Mouse (Mus musculus) embryonic facial prominence, embryonic 15.5 days (tissue): Measurements from ENCODE around the gene Tcf19. TPM values are rescaled to one million over a fixed set of nuclear protein-coding genes. Genes with fewer than 3 reads are reported as not detected.
A peak's percentile ranks its signal among the peaks of the same experiment; 100 is the strongest.

Experiments used
- ATAC-seq: fragments of 200-750 bp; cut with Nextera tagmentation; 2 replicates; pipeline ENCODE4 v1.8.0; 2017; ENCODE audit warnings: low read depth, moderate TSS enrichment; ENCODE audit not compliant: insufficient number of reproducible peaks, low FRiP score, low TSS enrichment
- H3K27ac ChIP-seq: fragments of 300-500 bp; sonication (generic); replicated peaks from 2 replicates; pipeline ENCODE4 v1.5.1; 2015; ENCODE audit warnings: mild to moderate bottlenecking, inconsistent platforms
- H3K27me3 ChIP-seq: fragments of 300-500 bp; sonication (generic); 2 replicates; pipeline ENCODE4 v1.6.1; 2015; ENCODE audit warnings: inconsistent platforms
- H3K36me3 ChIP-seq: fragments of 300-500 bp; sonication (generic); 2 replicates; pipeline ENCODE4 v1.6.1; 2015; ENCODE audit warnings: mild to moderate bottlenecking, inconsistent platforms
- H3K4me1 ChIP-seq: fragments of 300-500 bp; sonication (generic); 2 replicates; pipeline ENCODE4 v1.6.1; 2015; ENCODE audit warnings: inconsistent platforms
- H3K4me2 ChIP-seq: fragments of 300-500 bp; sonication (generic); replicated peaks from 2 replicates; pipeline ENCODE4 v1.6.1; 2015; ENCODE audit warnings: mild to moderate bottlenecking, inconsistent platforms
- H3K4me3 ChIP-seq: fragments of 300-500 bp; sonication (generic); replicated peaks from 2 replicates; pipeline ENCODE4 v1.5.1; 2015; ENCODE audit warnings: mild to moderate bottlenecking, inconsistent platforms
- H3K9ac ChIP-seq: fragments of 300-500 bp; sonication (generic); 2 replicates; pipeline ENCODE4 v1.6.1; 2015; ENCODE audit warnings: inconsistent platforms
- H3K9me3 ChIP-seq: fragments of 300-500 bp; sonication (generic); replicated peaks from 2 replicates; pipeline ENCODE4 v1.6.1; 2016; ENCODE audit warnings: inconsistent platforms
- WGBS: fragments of 180-500 bp; shearing (Covaris S2); methylation state at CpG from one replicate; pipeline ENCODE4 v1.1.7; 2015; 5-methylcytosine and 5-hydroxymethylcytosine counted together
- polyA plus RNA-seq: library from polyadenylated mRNA; unstranded; fragments of >200 nt; fragmentation: Nextera tagmentation; extraction: Ambion mirVana; gene quantifications from 2 replicates; pipeline ENCODE4 v1.2.1, GENCODE M21; 2015

Gene Tcf19
- polyA plus RNA-seq: 86.0 and 86.2 TPM in 2 replicates

DNA sequence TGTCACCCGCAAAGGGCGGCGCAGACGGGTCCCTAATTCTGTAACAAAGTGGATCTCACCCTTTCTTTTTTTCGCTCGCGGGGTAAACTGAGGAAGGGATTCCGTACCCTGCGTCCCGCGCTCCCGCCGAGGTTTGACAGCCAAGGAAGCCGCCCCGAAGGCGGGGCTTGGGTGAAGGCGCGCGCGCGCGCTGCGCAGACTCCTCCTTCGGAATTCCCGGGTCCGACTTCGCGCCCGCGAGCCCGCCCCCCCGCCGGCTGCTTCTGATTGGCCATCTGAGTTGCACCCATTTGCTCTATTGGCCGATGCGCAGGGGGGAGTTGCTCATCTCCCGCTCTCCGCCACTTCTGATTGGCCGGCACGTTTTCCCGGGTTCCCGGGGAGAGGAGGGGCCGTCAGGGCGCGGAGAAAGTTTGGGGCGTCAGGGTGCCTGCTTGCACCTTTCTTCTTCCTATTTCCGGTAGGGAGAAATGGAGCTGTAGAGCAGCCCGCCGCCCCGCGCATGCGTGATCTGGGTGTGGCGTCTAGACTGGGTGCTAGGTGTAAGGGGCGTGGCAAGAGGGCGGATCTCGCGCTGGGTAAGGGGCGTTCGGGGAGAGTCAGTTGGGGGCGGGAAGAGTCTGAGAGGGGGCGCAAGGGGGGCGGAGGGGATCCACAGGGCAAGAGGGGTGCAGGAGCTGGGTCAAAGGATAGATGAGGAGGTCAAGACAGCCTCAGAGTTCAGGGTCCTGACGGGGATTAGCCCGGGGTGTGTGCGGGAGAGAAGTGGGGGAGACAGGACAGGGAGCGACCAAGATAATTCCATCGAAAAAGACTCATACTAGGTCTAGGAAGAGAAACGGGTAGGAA lies at the start of gene Tcf19, which contains the start of gene Cchcr1:
TSS of gene Tcf19 (minus strand) at position 173 of the 849 bp plus-strand sequence.
TSS of gene Cchcr1 (plus strand) at position 449 of the 849 bp plus-strand sequence.
- Histone ChIP-seq H3K9me3 (no peaks in the 10 kb centered on the region), H3K4me1 (peaks cover 34% of the 10 kb centered on the region), H3K27me3 (no peaks in the 10 kb centered on the region), H3K9ac (peak within 1 kb of the TSS; percentile 53), H3K4me3 (peak within 1 kb of the TSS; percentile 65), H3K36me3 (peaks cover 20% of the 10 kb centered on the region), H3K27ac (peak within 1 kb of the TSS; percentile 68), H3K4me2 (peak within 1 kb of the TSS; percentile 83)
- under 1% methylated on average over 67 of the region's 67 CpGs for WGBS
- peak; percentile 95 for ATAC-seq

DNA sequence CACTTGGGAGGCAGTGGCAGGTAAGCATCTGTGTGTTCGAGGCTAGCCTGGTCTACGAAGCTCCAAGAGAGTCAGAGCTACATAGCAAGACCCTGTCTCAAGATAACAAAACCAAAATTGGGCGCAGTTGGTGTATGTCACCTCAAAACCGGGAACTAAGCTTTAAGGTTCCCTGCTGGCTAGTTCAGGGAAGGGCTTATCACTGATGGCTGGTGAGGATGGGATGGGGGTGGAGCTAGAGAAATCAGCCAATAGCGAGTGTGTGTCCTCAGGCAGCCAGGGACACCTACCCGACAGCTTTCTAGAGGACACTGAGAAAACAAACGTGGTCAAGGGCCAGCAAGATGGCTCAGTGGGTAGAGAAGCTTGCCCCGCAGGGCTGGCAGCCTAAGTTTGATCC lies 41.6 kb upstream of the Tcf19 start:
- Histone ChIP-seq H3K27ac (no peak overlapping the region), H3K4me2 (no peak overlapping the region), H3K4me3 (no peak overlapping the region), H3K4me1 (no peaks in the 10 kb centered on the region), H3K27me3 (no peaks in the 10 kb centered on the region), H3K9ac (no peak overlapping the region), H3K9me3 (no peaks in the 10 kb centered on the region), H3K36me3 (no peaks in the 10 kb centered on the region)
- no peak for ATAC-seq
- WGBS: 63% methylated on average over 8 of the region's 8 CpGs

DNA sequence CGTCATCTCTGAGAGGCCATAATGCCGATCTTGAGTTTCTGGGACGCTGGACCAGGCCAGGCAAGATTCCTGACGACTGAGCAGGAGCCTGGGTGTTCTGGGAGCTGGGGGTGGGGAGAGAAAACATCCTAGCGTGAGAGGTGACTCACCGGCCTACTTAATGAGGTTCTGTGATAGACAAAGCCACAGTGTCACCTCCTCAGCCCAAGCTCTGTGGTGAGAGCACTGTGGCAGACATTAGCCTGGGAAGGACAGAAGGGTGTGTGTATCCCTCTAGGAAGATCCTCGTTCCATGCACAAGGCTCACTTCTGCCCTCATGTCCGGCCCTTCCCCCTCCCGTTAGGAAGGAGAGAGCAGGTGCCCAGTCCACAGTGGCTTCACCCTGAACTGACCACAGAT lies 40.7 kb upstream of the Tcf19 start:
- 73% methylated on average over 9 of the region's 9 CpGs for WGBS
- H3K4me3 ChIP-seq: no peak overlapping the region

DNA sequence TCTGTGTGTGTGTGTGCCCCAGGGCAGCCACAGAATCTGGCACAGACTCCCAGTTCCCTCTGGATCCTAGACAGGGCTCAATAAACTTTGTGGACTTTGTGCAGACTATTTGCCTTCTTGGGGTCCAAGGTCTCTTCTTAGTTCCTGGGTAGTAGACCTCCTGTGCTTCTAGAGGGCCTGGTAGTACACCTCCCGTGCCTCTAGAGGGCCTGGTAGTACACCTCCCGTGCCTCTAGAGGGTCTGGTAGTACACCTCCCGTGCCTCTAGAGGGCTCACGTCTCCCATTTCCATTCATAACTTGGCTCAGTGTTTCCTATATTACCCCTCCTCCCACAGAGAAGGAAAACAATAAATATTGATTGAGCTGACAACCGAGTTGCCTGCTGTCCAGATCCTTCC lies 40.2 kb upstream of the Tcf19 start:
- no peak for ATAC-seq
- Histone ChIP-seq H3K9me3 (no peaks in the 10 kb centered on the region), H3K9ac (no peak overlapping the region), H3K4me1 (no peaks in the 10 kb centered on the region), H3K4me3 (no peak overlapping the region), H3K27ac (no peak overlapping the region; the same call in 1 of the 2 replicates), H3K36me3 (no peaks in the 10 kb centered on the region), H3K4me2 (no peak overlapping the region), H3K27me3 (no peaks in the 10 kb centered on the region)
- 33% methylated on average over 5 of the region's 5 CpGs for WGBS

More for the DNA sequence above, 40.7 kb upstream of the Tcf19 start:
- no peak overlapping the region for H3K4me2 ChIP-seq
- no peaks in the 10 kb centered on the region for H3K27me3 ChIP-seq
- no peak overlapping the region for H3K9ac ChIP-seq
- H3K4me1 ChIP-seq: no peaks in the 10 kb centered on the region
- no peaks in the 10 kb centered on the region for H3K36me3 ChIP-seq
- no peak for ATAC-seq
- no peaks in the 10 kb centered on the region for H3K9me3 ChIP-seq
- no peak overlapping the region; the same call in 1 of the 2 replicates for H3K27ac ChIP-seq

DNA sequence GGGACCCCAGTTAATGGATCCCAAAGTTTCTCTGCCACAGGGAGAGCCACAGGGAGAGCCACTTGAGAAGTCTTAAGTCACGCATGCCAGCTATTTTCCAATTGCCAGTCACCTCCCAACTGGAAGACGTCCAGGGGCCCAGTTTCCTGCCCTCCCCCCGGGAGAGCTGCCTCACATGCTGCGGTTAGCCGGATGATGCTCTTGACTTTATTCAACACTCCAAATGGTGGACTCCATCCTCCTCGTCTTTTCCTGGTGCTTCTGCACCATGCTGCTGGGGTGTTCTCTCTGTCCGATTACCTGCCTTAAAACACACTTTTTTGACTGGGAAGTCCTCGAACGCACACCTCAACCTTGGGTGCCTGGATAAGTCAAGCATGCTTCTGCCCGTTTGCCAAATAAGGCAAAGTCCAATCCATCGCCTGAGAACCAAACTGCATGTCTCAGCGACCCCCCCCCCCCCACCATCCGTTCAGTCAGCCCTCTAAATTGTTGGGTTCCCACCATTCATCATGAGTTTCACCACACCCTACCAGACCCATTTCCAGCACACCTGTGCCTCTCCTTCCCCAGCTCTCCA lies 39.7 kb upstream of the Tcf19 start:
- Histone ChIP-seq H3K9ac (no peak overlapping the region), H3K4me2 (no peak overlapping the region), H3K36me3 (no peaks in the 10 kb centered on the region), H3K9me3 (no peaks in the 10 kb centered on the region), H3K4me3 (no peak overlapping the region), H3K4me1 (peaks cover 2% of the 10 kb centered on the region; the same call in 1 of the 2 replicates), H3K27ac (no peak overlapping the region; the same call in 1 of the 2 replicates), H3K27me3 (no peaks in the 10 kb centered on the region)
- ATAC-seq: no peak
- 81% methylated on average over 13 of the region's 13 CpGs for WGBS

DNA sequence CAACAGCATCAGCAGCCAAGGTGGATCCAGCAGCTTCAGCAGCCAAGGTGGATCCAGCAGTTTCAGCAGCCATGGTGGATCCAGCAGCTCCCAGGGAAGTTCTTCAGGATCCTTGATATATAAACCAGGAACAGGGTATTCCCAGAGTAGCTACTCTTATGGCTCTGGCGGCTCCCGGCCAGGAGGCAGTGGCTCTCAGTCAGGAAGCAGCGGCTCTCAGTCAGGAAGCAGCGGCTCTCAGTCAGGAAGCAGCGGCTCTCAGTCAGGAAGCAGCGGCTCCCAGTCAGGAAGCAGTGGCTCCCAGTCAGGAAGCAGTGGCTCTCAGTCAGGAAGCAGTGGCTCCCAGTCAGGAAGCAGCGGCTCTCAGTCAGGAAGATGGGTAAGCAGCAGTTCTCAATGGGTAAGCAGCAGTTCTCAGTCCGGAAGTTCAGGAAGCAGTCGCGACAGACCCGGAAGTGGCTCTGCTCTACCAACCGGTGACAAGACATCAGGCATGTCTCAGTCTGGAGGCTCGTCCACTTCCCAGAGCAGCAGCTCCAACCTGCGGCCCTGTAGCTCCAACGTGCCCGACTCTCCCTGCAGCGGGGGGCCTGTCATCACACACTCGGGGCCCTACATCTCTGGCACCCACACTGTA lies 38.3 kb upstream of the Tcf19 start:
- no peak for ATAC-seq
- Histone ChIP-seq H3K9ac (no peak overlapping the region), H3K36me3 (no peaks in the 10 kb centered on the region), H3K27ac (no peak overlapping the region), H3K9me3 (no peaks in the 10 kb centered on the region), H3K27me3 (no peaks in the 10 kb centered on the region), H3K4me1 (peaks cover 14% of the 10 kb centered on the region), H3K4me2 (no peak overlapping the region), H3K4me3 (no peak overlapping the region)
- WGBS: 89% methylated on average over 18 of the region's 18 CpGs

DNA sequence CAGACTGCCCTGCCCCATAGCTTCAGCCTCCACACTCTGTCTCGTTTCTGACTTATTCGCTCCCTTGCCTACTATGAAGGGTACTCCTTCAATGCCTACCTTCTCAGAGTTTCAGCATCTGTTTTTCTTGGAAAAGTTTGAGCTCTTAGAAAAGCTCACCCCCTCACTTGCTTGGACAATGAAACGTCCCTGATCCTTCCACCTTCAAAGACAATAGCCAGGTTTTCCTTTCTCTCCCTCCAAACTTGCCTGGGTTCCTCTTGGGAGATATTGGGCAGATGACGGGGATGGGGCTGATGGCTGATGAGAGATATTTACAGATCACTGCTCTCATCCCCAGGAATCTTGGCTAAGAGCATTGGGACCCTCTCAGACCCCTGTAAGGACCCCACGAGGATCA lies 37.7 kb upstream of the Tcf19 start:
- Histone ChIP-seq H3K9me3 (no peaks in the 10 kb centered on the region), H3K27me3 (no peaks in the 10 kb centered on the region), H3K4me3 (no peak overlapping the region), H3K27ac (no peak overlapping the region), H3K4me2 (no peak overlapping the region), H3K9ac (no peak overlapping the region), H3K36me3 (no peaks in the 10 kb centered on the region), H3K4me1 (peaks cover 20% of the 10 kb centered on the region)
- ATAC-seq: no peak
- 86% methylated on average over 5 of the region's 5 CpGs for WGBS

DNA sequence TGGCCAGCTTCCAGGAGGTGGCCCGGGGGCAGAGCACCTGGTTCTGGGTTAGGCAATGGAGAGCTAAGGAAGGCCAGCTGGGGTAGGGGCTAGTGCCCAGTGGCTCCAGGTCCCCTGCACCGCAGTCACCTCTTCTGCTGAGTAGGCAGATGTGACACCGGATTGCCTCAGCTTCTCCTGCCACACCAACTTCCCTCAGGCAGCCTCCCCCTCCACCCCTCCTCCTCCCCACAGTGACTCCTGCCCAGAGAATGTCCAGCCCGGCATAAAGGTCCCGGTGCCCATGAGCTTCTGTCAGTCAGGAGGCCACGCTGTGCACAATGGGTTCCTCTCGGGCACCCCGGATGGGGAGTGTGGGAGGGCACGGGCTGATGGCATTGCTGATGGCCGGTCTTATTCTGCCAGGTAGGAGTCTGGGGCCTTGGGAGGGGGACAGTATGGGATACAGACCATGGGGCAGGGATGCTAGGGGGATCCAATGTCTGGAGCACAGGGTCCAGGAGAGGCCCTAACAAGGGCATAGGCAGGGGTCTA lies 35.3 kb upstream of the Tcf19 start, which contains the start of gene Cdsn:
TSS of gene Cdsn (plus strand) at position 248 of the 534 bp plus-strand sequence.
- Histone ChIP-seq H3K9me3 (no peaks in the 10 kb centered on the region), H3K4me2 (no peak within 1 kb of the TSS), H3K27ac (0 out of 2 replicates have a peak within 1 kb of the TSS, but pooled peaks have one; percentile 91), H3K4me1 (peaks cover 28% of the 10 kb centered on the region), H3K4me3 (no peak within 1 kb of the TSS), H3K27me3 (no peaks in the 10 kb centered on the region), H3K9ac (no peak within 1 kb of the TSS), H3K36me3 (no peaks in the 10 kb centered on the region)
- ATAC-seq: no peak
- 74% methylated on average over 10 of the region's 10 CpGs for WGBS

DNA sequence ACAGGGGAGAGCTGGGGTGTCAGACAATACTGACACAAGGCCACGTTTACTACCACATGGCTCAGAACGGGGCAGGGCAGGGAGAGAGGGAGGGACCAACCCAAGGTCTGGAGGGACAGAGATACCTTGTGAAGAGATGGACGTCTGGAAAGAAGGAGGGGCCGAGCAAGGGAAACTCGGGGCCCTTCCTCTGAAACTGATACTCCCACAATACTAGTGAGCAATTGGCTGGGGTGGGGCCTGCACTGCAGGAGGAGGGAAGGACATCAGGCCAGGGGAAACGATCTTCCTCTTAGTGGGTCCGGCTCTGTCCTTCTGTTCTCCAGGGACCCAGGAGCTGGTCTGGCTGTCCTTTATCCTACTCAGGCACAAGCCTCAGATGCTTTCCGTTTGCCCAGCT lies 34.2 kb upstream of the Tcf19 start:
- no peak overlapping the region for H3K4me3 ChIP-seq
- H3K4me2 ChIP-seq: no peak overlapping the region
- H3K36me3 ChIP-seq: no peaks in the 10 kb centered on the region
- H3K4me1 ChIP-seq: peaks cover 33% of the 10 kb centered on the region
- 36% methylated on average over 8 of the region's 8 CpGs for WGBS
- no peak overlapping the region for H3K9ac ChIP-seq
- H3K27me3 ChIP-seq: no peaks in the 10 kb centered on the region
- no peak for ATAC-seq
- no peaks in the 10 kb centered on the region for H3K9me3 ChIP-seq
- peak overlapping the region; percentile 91; the same call in 1 of the 2 replicates for H3K27ac ChIP-seq

DNA sequence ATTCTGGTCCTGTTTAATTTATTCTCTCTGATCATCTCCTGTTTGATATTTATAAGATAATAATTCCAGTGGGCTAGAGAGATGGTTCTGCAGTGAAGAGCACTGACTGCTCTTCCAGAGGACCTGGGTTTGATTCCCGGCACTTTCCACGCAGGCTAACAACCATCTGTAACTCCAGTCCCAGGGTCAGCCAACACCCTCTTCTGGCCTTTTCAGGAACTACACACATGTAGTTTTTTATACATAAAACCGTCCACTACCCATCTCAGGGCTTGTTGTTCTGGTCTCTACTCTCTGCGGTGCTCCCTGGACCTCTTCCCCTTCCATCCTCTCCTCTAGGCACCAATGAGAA lies 33.5 kb upstream of the Tcf19 start:
- Histone ChIP-seq H3K4me2 (peak overlapping the region; percentile 35), H3K27me3 (no peaks in the 10 kb centered on the region), H3K9me3 (no peaks in the 10 kb centered on the region), H3K4me3 (no peak overlapping the region), H3K4me1 (peaks cover 33% of the 10 kb centered on the region), H3K9ac (no peak overlapping the region), H3K27ac (peak overlapping the region; percentile 91), H3K36me3 (no peaks in the 10 kb centered on the region)
- no peak for ATAC-seq
- 95% methylated on average over 4 of the region's 4 CpGs for WGBS
